Mouse (Mus musculus) urinary bladder, adult 2 months (tissue): ENCODE data around the gene Cpped1. TPM values are rescaled to one million over a fixed set of nuclear protein-coding genes. Genes with fewer than 3 reads are reported as not detected.

Experiments used
- DNase-seq: peaks from one replicate; pipeline ENCODE4 v3.0.0; 2022; ENCODE audit warnings: low spot score
- polyA plus RNA-seq: library from polyadenylated mRNA; depleted of rRNA; stranded (reverse); fragments of >200 nt; gene quantifications from 2 replicates; pipeline ENCODE4 v1.2.3, GENCODE M21; 2012; rRNA removed

The Cpped1 gene
- polyA plus RNA-seq, 1 experiment = 14.0 TPM

DNA sequence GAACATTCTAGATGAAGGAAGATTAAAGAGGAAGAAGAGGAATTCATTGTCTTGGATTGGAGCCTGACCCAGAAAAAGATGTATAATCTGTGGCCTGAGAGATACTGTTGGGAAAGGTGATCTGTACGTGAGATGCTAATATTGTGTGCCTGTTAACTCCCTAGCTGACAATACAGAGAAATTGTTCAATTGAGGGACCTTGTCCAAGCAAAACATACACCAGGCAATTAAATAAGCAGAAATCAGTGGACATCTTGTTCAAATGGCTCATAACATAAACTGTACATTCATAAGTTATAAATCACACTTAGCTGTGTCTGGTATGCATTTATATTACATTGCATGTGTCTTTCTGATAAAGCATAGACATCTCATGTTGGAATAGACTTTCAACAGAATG is 134.9 kb downstream of the Cpped1 start:
- DNase-seq = no peak

- DNase-seq = no peak
Measured at GRCm38 (mm10) chr16:11772318-11772717, 136.9 kb downstream of the Cpped1 start.

DNA sequence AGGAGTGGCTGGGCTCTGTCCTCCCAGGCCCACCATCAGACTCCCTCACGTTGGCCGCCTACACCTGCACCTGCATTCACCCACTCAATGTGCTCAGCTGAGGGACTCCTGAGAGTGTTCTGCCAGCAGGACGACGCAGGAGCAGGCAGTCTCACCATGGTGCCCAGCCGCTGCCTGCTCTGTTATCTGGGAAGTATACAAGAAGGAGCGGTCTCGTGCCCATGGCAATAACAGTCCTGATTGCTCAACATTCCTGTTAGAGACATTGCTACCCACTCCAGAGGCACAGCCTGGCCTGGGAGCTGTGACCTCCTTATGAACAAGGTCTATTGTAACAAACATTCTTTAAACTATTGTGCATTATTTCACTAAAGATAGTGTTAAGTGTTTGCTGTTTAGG is 151.3 kb downstream of the Cpped1 start:
- DNase-seq = no peak

GRCm38 (mm10) chr16:11757471-11757870 is 151.8 kb downstream of the Cpped1 start:
- DNase-seq = no peak

- DNase-seq = no peak
Measured at GRCm38 (mm10) chr16:11756598-11757245, 152.5 kb downstream of the Cpped1 start.

DNA sequence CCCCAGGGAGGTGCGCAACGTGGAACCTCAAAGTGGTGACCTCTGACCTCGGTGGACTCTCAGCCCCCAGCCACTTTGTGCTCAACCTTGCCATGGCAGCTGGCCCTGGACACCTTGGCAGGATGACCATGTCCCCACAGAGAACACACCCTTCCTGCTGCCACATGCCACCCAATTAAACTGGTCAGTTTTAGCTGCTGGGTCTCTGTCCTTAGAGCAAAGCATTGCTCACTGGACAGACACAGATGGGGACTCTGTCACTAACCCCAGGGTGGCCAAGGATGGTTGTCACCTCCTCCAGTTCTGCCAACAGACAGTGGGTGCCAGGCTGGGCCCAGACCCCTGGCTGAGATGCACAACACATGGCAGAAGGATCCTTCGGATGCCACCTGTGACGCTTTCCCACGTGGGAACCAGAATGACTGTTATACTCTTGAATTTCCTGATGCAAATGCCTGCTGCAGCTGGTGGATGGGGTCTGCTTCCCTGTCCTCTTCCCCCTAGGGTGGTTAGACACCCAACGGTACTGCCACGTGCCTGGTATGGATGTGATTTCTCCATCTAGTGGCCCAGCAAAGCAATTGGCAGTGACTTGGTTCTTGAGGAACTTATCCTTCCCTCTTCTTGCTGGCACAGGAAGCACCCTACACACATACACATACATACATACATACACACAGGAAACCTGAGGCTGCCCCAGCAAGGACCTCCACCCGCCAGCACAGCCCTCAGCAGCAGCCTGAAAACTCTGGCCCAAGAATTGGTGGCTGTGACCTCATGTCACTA is 153.8 kb downstream of the Cpped1 start:
- DNase-seq = no peak

DNA sequence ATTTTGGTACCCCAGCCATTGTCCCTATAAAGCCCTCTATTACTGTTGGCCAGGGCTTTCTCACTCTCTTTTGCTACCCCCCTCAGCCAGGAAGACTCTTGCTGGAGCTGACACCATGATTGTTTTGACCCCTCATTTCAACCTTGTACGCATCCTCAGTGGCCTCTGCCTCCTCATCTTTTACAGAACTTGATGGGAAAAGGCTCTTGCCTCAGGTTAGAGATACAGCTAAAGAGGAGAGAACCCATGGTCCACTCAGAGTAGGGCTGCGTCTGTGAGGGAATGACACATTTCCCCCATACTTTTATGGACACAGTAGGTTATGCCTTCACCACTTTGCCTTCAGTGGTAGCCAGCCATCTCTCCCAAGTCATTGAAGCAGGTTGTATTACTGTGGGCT is 155.1 kb downstream of the Cpped1 start:
- DNase-seq = no peak

Other genes starting within 250 kb of the Cpped1 start
- gene Shisa9, start 74.7 kb upstream of the Cpped1 start, polyA plus RNA-seq = 2.7 and 3.9 TPM in 2 replicates